Mouse (Mus musculus): Measurements from ENCODE around the gene Rrp1b. TPM values are rescaled to one million over a fixed set of nuclear protein-coding genes. Genes with fewer than 3 reads are reported as not detected.

Rrp1b gene
- total and polyA plus RNA-seq, 3 experiments: 60.9 to 149 (median 76.7) TPM

DNA sequence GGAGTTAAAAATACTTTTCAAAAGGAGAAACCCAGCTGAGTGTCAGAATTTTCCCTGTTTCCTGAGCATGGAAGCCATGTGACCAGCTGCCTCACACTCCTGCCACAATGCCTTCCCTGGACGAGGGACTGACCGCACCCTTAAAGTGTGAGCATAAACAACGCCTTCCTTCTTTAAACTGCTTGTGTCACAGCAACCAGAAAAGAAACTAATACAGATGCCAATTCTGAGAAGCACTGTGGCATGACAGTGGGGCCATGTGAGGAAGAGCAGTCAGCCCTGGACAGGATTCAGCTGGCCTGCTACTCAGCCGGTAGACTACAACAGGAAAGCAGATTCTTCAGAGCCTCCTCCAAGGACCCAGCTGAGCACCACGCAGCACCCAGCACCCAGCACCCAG lies 29.1 kb upstream of the Rrp1b start:
- Histone ChIP-seq H3K27me3 (replicated peaks) (no peaks in the 10 kb centered on the region), H3K79me2 (replicated peaks; ENCODE audit: control insufficient read depth, extremely low read depth, insufficient read depth, poor library complexity, severe bottlenecking) (no peaks in the 10 kb centered on the region), H3K27ac (ENCODE audit: insufficient read depth, low read depth) (no peak overlapping the region), H3K9ac (ENCODE audit: insufficient read depth, low read depth) (no peak overlapping the region), H3K9me3 (replicated peaks; ENCODE audit: low read length) (peaks cover 14% of the 10 kb centered on the region), H3K4me1 (ENCODE audit: control insufficient read depth in 1 of 2, insufficient read depth in 2 of 2) (peaks cover 3 to 22% of the 10 kb centered on the region in 2 experiments; a peak in 3 of 4 replicates), H3K4me2 (ENCODE audit: insufficient read depth, low read depth, poor library complexity, severe bottlenecking) (no peak overlapping the region), H3K4me3 (replicated peaks in 1 of 3; ENCODE audit: low read depth in 2 of 3, low read length in 2 of 3, poor library complexity in 1 of 3) (no peak overlapping the region), H3K36me3 (replicated peaks in 1 of 2; ENCODE audit: control insufficient read depth in 1 of 2, insufficient read depth in 1 of 2, low read length in 1 of 2) (no peaks in the 10 kb centered on the region)
- in situ Hi-C loops (cut with MboI; ENCODE audit: low pct_ligation_motif_present, low pct_unique_long_range_greater_than_20kb, low sequenced_read_pairs): no loop called here
- dilution Hi-C loops (cut with MboI; ENCODE audit: extremely low pct_ligation_motif_present, extremely low pct_unique_long_range_greater_than_20kb, low sequenced_read_pairs): no loop called here
- DNase-seq (ENCODE audit: extremely low read depth): no peak
- TF ChIP-seq HCFC1 (IDR thresholded peaks at IDR 0.05; ENCODE audit: low read depth, low read length): no peak
- no peak for TF ChIP-seq E2F4 (IDR thresholded peaks at IDR 0.05; ENCODE audit: insufficient replicate concordance, low read depth, low read length)
- TF ChIP-seq KAT2A (IDR thresholded peaks at IDR 0.05; ENCODE audit: insufficient replicate concordance, low read length): no peak
- TF ChIP-seq CHD1 (IDR thresholded peaks at IDR 0.05; ENCODE audit: low read depth, low read length): no peak
- TF ChIP-seq EP300 (IDR thresholded peaks at IDR 0.05; ENCODE audit: low read length): no peak
- TF ChIP-seq ETS1 (conservative IDR thresholded peaks at IDR 0.05; ENCODE audit: low read depth, low read length): 0 out of 2 replicates have a peak, but pooled peaks have one; percentile 10

DNA sequence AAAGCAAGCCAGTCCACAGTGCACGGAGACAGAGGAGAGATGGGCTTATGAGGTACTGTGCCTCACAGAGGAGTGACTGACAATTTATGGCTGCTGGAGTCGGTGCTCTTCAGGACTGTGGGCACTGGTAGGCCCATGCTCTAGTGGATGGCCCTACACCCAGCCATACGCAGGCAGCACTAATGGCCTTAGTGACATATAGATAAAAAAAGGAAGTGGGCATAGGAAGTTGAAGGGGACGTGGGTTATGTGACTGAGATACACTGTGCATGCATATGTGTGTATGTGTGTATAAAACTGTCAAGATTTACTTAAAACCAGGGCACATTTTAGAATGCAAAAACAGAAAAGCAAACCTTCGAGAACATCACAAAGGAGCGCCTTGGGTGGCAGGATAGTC lies 24.2 kb upstream of the Rrp1b start:
- no peak for DNase-seq (ENCODE audit: extremely low read depth)
- peaks cover 2% of the 10 kb centered on the region for H3K9me3 ChIP-seq (replicated peaks; ENCODE audit: low read length)
- no peak overlapping the region for H3K27ac ChIP-seq (ENCODE audit: insufficient read depth, low read depth)
- H3K4me2 ChIP-seq (ENCODE audit: insufficient read depth, low read depth, poor library complexity, severe bottlenecking): no peak overlapping the region
- no peak overlapping the region for H3K9ac ChIP-seq (ENCODE audit: insufficient read depth, low read depth)
- TF ChIP-seq POLR2A (IDR thresholded peaks at IDR 0.05; ENCODE audit: low read depth, low read length): no peak
- TF ChIP-seq NRF1 (IDR thresholded peaks at IDR 0.05; ENCODE audit: low read depth, low read length): no peak
- no peak for TF ChIP-seq NELFE (IDR thresholded peaks at IDR 0.05; ENCODE audit: low read depth, low read length)
- TF ChIP-seq CTCF (conservative IDR thresholded peaks at IDR 0.05 in 1 of 2, IDR thresholded peaks at IDR 0.05 in 1 of 2; ENCODE audit: low read depth in 2 of 2, low read length in 2 of 2): no peak
- in situ Hi-C loops (cut with MboI; ENCODE audit: low pct_ligation_motif_present, low pct_unique_long_range_greater_than_20kb, low sequenced_read_pairs) (no loop called here), dilution Hi-C loops (cut with MboI; ENCODE audit: extremely low pct_ligation_motif_present, extremely low pct_unique_long_range_greater_than_20kb, low sequenced_read_pairs) (no loop called here)
- peaks cover 3 to 38% of the 10 kb centered on the region in 2 experiments; a peak in 3 of 4 replicates for H3K4me1 ChIP-seq (ENCODE audit: control insufficient read depth in 1 of 2, insufficient read depth in 2 of 2)
- H3K4me3 ChIP-seq (replicated peaks in 1 of 3; ENCODE audit: low read depth in 2 of 3, low read length in 2 of 3, poor library complexity in 1 of 3): no peak overlapping the region
- no peaks in the 10 kb centered on the region for H3K27me3 ChIP-seq (replicated peaks)
- H3K79me2 ChIP-seq (replicated peaks; ENCODE audit: control insufficient read depth, extremely low read depth, insufficient read depth, poor library complexity, severe bottlenecking): no peaks in the 10 kb centered on the region
- no peaks in the 10 kb centered on the region for H3K36me3 ChIP-seq (replicated peaks in 1 of 2; ENCODE audit: control insufficient read depth in 1 of 2, insufficient read depth in 1 of 2, low read length in 1 of 2)

DNA sequence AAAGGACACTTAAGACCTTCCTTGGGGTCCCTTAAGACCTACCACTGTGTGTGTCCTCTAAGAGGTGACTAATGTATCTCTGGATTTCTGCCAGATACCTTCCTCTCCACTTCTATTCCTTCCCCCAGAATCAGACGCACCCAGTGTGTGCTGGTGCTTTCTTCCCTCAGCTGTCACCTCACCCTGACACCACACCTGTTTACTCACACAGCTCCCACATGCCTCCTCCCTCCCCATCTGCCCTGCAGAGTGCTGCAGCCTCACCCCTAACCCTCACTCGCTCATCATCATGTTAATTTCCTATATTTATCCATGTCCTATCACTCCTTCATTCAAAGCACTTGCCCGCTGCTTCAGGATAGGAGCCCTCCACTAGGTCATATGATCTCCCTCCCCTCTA lies 23.6 kb upstream of the Rrp1b start:
- H3K27me3 ChIP-seq (replicated peaks): no peaks in the 10 kb centered on the region
- dilution Hi-C loops (cut with MboI; ENCODE audit: extremely low pct_ligation_motif_present, extremely low pct_unique_long_range_greater_than_20kb, low sequenced_read_pairs): no loop called here
- in situ Hi-C loops (cut with MboI; ENCODE audit: low pct_ligation_motif_present, low pct_unique_long_range_greater_than_20kb, low sequenced_read_pairs): no loop called here
- no peaks in the 10 kb centered on the region for H3K79me2 ChIP-seq (replicated peaks; ENCODE audit: control insufficient read depth, extremely low read depth, insufficient read depth, poor library complexity, severe bottlenecking)
- no peaks in the 10 kb centered on the region for H3K36me3 ChIP-seq (replicated peaks in 1 of 2; ENCODE audit: control insufficient read depth in 1 of 2, insufficient read depth in 1 of 2, low read length in 1 of 2)
- H3K4me3 ChIP-seq (replicated peaks in 1 of 3; ENCODE audit: low read depth in 2 of 3, low read length in 2 of 3, poor library complexity in 1 of 3): no peak overlapping the region
- TF ChIP-seq MXI1 (IDR thresholded peaks at IDR 0.05; ENCODE audit: low read depth, low read length) (no peak), JUN (IDR thresholded peaks at IDR 0.05; ENCODE audit: insufficient read depth, low read depth, low read length) (no peak), ZKSCAN1 (IDR thresholded peaks at IDR 0.05; ENCODE audit: borderline replicate concordance, low read depth, low read length) (no peak), ELF1 (IDR thresholded peaks at IDR 0.05; ENCODE audit: low read depth, low read length) (no peak), ZMIZ1 (IDR thresholded peaks at IDR 0.05; ENCODE audit: low read depth, low read length) (no peak), HCFC1 (IDR thresholded peaks at IDR 0.05; ENCODE audit: low read depth, low read length) (no peak), IRF4 (IDR thresholded peaks at IDR 0.05; ENCODE audit: low read depth, low read length) (no peak), POLR2AphosphoS2 (IDR thresholded peaks at IDR 0.05; ENCODE audit: low read depth, low read length) (no peak), ZNF384 (IDR thresholded peaks at IDR 0.05; ENCODE audit: low read depth, low read length) (no peak), JUND (conservative IDR thresholded peaks at IDR 0.05; ENCODE audit: low read depth, low read length) (no peak), TBP (conservative IDR thresholded peaks at IDR 0.05; ENCODE audit: low read depth, low read length) (no peak), MEF2A (IDR thresholded peaks at IDR 0.05; ENCODE audit: borderline replicate concordance, low read depth, low read length) (no peak), CTCF (conservative IDR thresholded peaks at IDR 0.05 in 1 of 2, IDR thresholded peaks at IDR 0.05 in 1 of 2; ENCODE audit: low read depth in 2 of 2, low read length in 2 of 2) (no peak), CHD1 (IDR thresholded peaks at IDR 0.05; ENCODE audit: low read depth, low read length) (no peak), SIN3A (IDR thresholded peaks at IDR 0.05; ENCODE audit: low read length) (no peak)
- H3K9me3 ChIP-seq (replicated peaks; ENCODE audit: low read length): peaks cover 2% of the 10 kb centered on the region
- no peak overlapping the region for H3K9ac ChIP-seq (ENCODE audit: insufficient read depth, low read depth)
- H3K4me1 ChIP-seq (ENCODE audit: control insufficient read depth in 1 of 2, insufficient read depth in 2 of 2): peaks cover 3 to 33% of the 10 kb centered on the region in 2 experiments; a peak in 3 of 4 replicates
- no peak overlapping the region for H3K27ac ChIP-seq (ENCODE audit: insufficient read depth, low read depth)
- DNase-seq (ENCODE audit: extremely low read depth): no peak
- H3K4me2 ChIP-seq (ENCODE audit: insufficient read depth, low read depth, poor library complexity, severe bottlenecking): no peak overlapping the region
